Mouse (Mus musculus) limb, embryonic 12.5 days (tissue): Measurements from ENCODE around the gene Dmbt1. TPM values are rescaled to one million over a fixed set of nuclear protein-coding genes. Genes with fewer than 3 reads are reported as not detected.

ENCODE experiments used
- ATAC-seq: fragments of 200-750 bp; cut with Nextera tagmentation; 2 replicates; pipeline ENCODE4 v1.8.0; 2017; ENCODE audit warnings: low read depth, moderate TSS enrichment; ENCODE audit not compliant: insufficient number of reproducible peaks, insufficient read depth, low FRiP score, low TSS enrichment
- H3K27ac ChIP-seq: fragments of 300-500 bp; sonication (generic); 2 replicates; pipeline ENCODE4 v1.5.1; 2016; ENCODE audit warnings: mild to moderate bottlenecking, moderate library complexity
- H3K27me3 ChIP-seq: fragments of 300-500 bp; sonication (generic); 2 replicates; pipeline ENCODE4 v1.6.1; 2016; ENCODE audit warnings: mild to moderate bottlenecking, moderate library complexity
- H3K36me3 ChIP-seq: fragments of 300-500 bp; sonication (generic); 2 replicates; pipeline ENCODE4 v1.6.1; 2016; ENCODE audit warnings: mild to moderate bottlenecking, moderate library complexity
- H3K4me1 ChIP-seq: fragments of 300-500 bp; sonication (generic); replicated peaks from 2 replicates; pipeline ENCODE4 v1.6.1; 2016
- H3K4me2 ChIP-seq: fragments of 300-500 bp; sonication (generic); 2 replicates; pipeline ENCODE4 v1.6.1; 2016; ENCODE audit warnings: mild to moderate bottlenecking, moderate library complexity
- H3K4me3 ChIP-seq: fragments of 300-500 bp; sonication (generic); replicated peaks from 2 replicates; pipeline ENCODE4 v1.5.1; 2016; ENCODE audit warnings: mild to moderate bottlenecking
- H3K9ac ChIP-seq: fragments of 300-500 bp; sonication (generic); replicated peaks from 2 replicates; pipeline ENCODE4 v1.6.1; 2016; ENCODE audit warnings: mild to moderate bottlenecking, moderate library complexity
- H3K9me3 ChIP-seq: fragments of 300-500 bp; sonication (generic); 2 replicates; pipeline ENCODE4 v1.6.1; 2016; ENCODE audit warnings: mild to moderate bottlenecking, moderate library complexity
- WGBS: fragments of 180-500 bp; shearing (Covaris S2); methylation state at CpG from one replicate; pipeline ENCODE4 v1.1.7; 2016; 5-methylcytosine and 5-hydroxymethylcytosine counted together
- polyA plus RNA-seq: library from polyadenylated mRNA; unstranded; fragments of >200 nt; fragmentation: Nextera tagmentation; extraction: Ambion mirVana; gene quantifications from 2 replicates; pipeline ENCODE4 v1.2.1, GENCODE M21; 2016

Gene Dmbt1
- polyA plus RNA-seq, result 0.20 TPM in 1 of 2 replicates, not detected in the other

DNA sequence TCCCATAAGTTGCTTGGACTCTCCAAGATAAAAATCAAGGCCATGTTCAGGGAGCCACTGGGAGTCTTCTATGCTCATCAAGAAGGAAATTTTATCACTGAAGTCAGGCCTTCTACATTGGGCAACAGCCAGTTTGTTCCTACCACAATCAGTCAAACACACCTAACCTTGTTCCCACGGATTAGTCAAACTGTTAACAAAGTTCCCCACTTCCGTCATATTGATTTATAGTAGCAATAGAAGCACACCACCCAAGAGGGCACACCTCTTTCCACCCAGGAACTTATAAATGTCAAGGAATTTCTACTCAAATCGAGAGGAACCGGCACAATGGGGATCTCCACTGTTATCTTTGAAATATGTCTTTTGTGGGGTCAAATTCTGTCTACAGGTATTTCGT, at the start of gene Dmbt1:
Gene Dmbt1 (plus strand): TSS at position 299 of the 400 bp plus-strand sequence.
- 79% methylated on average over 5 of the region's 5 CpGs for WGBS
- H3K36me3 ChIP-seq, result no peaks in the 10 kb centered on the region
- no peak within 1 kb of the TSS for H3K4me3 ChIP-seq
- H3K9me3 ChIP-seq, result no peaks in the 10 kb centered on the region
- H3K4me2 ChIP-seq, result no peak within 1 kb of the TSS
- no peak within 1 kb of the TSS for H3K27ac ChIP-seq
- no peak within 1 kb of the TSS for H3K9ac ChIP-seq
- ATAC-seq, result no peak
- H3K27me3 ChIP-seq, result no peaks in the 10 kb centered on the region
- H3K4me1 ChIP-seq, result no peaks in the 10 kb centered on the region

DNA sequence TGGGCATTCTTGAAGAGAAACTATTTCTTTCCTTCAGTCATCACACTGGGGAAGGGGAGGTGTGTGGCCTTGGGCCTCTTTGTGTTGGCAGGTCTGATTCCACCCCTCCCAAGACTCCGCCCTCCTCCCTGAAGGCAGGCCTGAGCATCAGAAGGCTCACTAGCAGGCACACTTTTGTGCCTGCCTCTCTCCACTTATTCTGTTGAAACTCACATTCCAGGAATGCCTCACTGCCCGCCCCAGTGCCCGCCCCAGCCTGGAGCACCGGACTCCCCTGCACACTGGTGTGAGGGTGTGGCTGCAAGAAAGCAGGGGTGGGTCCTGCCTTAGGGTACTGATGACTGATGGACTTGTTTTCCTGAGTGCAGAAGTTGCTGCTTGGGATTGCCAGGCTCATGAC, 49.5 kb upstream of the Dmbt1 start:
- H3K4me3 ChIP-seq, result no peak overlapping the region
- ATAC-seq, result peak; percentile 68
- peak overlapping the region; percentile 70 for H3K27ac ChIP-seq
- no peaks in the 10 kb centered on the region for H3K36me3 ChIP-seq
- H3K9ac ChIP-seq, result no peak overlapping the region
- no peaks in the 10 kb centered on the region for H3K9me3 ChIP-seq
- H3K27me3 ChIP-seq, result no peaks in the 10 kb centered on the region
- WGBS, result 33% methylated on average over 4 of the region's 4 CpGs
- H3K4me2 ChIP-seq, result no peak overlapping the region
- H3K4me1 ChIP-seq, result peaks cover 23% of the 10 kb centered on the region

DNA sequence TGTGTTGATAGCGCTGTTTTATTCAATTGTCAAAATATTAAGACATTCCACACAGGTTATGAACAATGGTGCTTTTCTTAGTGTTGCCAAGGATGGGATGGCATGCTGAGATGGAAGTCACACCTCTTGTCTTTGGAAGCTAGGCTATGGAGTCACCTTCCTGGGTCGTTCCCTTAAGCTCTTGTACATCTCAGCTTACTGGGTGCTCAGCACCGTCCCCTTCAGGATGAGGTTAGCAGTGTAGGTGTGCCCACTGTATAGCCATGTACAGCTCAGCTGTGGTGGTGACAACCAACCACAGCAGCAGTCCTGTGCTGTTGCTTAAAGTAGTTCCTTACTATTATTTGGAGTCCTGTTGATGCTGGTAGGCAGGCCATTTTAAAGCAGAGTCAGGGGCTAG, 49.0 kb upstream of the Dmbt1 start:
- 75% methylated on average over 3 of the region's 3 CpGs for WGBS

DNA sequence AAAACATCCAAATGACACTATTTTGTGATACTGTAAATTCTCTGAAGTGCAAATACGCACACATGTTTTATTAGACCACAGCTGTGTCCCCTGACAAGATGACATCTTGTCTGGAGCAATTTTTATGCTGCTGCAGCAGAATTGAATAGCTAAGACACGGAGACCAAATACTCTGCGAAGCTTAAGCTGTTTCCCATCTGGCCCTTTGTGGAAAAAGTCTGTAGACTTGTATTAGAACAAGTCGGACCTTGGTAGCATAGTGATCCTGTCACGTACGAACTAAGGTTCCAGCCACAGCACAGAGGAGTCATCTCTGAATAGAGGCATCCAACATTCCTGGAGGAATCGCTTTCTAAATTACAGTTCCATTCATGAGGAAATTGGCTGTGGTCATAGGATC, 47.6 kb upstream of the Dmbt1 start:
- Histone ChIP-seq H3K27ac (no peak overlapping the region), H3K27me3 (no peaks in the 10 kb centered on the region), H3K4me2 (no peak overlapping the region), H3K36me3 (no peaks in the 10 kb centered on the region), H3K9me3 (no peaks in the 10 kb centered on the region), H3K9ac (no peak overlapping the region), H3K4me3 (no peak overlapping the region), H3K4me1 (peaks cover 26% of the 10 kb centered on the region)
- WGBS, result 69% methylated on average over 7 of the region's 7 CpGs
- ATAC-seq, result no peak

More for the DNA sequence above, 49.0 kb upstream of the Dmbt1 start:
- H3K9me3 ChIP-seq, result no peaks in the 10 kb centered on the region
- H3K4me2 ChIP-seq, result no peak overlapping the region
- no peak overlapping the region for H3K4me3 ChIP-seq
- no peaks in the 10 kb centered on the region for H3K27me3 ChIP-seq
- ATAC-seq, result no peak
- 0 out of 2 replicates have a peak overlapping the region, but pooled peaks have one; percentile 70 for H3K27ac ChIP-seq
- no peaks in the 10 kb centered on the region for H3K36me3 ChIP-seq
- no peak overlapping the region for H3K9ac ChIP-seq
- H3K4me1 ChIP-seq, result peaks cover 21% of the 10 kb centered on the region

DNA sequence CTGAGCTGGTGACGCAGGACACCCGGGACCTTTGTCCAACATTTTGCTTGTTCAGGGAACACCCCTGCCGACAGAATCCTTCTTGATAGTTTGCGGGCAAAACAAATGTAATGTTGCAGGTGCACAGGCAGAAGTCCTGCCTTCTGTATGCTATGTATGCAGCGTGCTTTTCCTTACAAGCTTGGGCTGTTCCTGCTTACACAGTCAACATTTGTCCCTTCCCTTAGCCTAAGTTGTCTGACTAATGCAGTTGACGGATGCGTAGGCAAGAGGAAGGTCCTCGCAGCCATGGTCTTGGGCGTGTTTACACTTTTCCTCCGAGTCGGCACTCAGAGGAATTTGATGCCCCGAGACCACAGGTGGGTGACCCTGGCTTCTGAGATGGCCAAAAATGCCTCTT, 46.7 kb upstream of the Dmbt1 start:
- H3K4me1 ChIP-seq, result peaks cover 26% of the 10 kb centered on the region
- H3K4me3 ChIP-seq, result no peak overlapping the region
- 91% methylated on average over 12 of the region's 12 CpGs for WGBS
- no peak overlapping the region for H3K9ac ChIP-seq
- H3K36me3 ChIP-seq, result no peaks in the 10 kb centered on the region
- H3K27ac ChIP-seq, result 0 out of 2 replicates have a peak overlapping the region, but pooled peaks have one; percentile 5
- no peak overlapping the region for H3K4me2 ChIP-seq
- no peaks in the 10 kb centered on the region for H3K27me3 ChIP-seq
- no peaks in the 10 kb centered on the region for H3K9me3 ChIP-seq
- no peak for ATAC-seq

DNA sequence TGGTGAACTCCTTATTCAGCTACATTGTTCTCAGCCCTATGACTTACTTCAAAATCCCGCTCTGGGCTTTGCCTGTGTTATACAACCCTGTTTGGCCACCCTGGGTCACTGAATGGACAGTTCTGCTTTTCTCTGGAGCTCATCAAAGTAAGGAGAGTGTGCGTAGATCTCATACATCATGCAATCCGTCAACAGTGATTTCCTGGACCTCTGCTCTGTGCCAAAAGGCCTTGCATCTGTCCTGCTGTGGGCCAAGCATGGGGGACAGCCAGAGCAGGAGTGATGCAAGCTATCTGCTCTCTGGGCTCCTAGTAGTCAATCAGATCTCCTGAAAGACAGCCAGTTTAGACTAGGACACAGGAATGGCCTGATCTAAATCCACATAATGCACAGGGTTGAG, 46.1 kb upstream of the Dmbt1 start:
- Histone ChIP-seq H3K36me3 (no peaks in the 10 kb centered on the region), H3K27me3 (no peaks in the 10 kb centered on the region), H3K27ac (no peak overlapping the region), H3K9me3 (no peaks in the 10 kb centered on the region), H3K4me2 (no peak overlapping the region), H3K4me3 (no peak overlapping the region), H3K9ac (no peak overlapping the region), H3K4me1 (peaks cover 26% of the 10 kb centered on the region)
- no peak for ATAC-seq
- 84% methylated on average over 3 of the region's 3 CpGs for WGBS

DNA sequence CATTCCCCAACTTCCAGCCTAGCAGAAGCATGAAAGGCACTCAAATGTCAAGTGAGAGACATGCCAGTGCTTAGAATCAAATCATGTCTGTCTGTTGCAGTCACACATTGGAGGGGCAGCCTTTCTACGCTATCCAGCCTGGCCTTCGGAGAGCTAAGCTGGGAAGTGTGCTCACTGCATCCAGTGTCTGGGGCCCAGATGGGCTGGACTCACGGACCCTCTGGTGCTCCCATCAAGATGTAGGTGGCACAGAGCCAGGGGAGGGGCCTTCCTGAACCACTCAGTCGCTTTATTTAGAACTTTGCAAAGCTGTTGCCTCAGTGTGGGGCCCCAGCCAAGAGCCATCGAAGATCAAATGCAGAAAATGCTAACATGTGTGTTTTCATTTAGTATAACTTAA, 43.7 kb upstream of the Dmbt1 start:
- Histone ChIP-seq H3K27me3 (no peaks in the 10 kb centered on the region), H3K9ac (no peak overlapping the region), H3K4me1 (peaks cover 22% of the 10 kb centered on the region), H3K9me3 (no peaks in the 10 kb centered on the region), H3K4me3 (no peak overlapping the region), H3K36me3 (no peaks in the 10 kb centered on the region), H3K27ac (peak overlapping the region; percentile 45; the same call in 1 of the 2 replicates), H3K4me2 (no peak overlapping the region)
- 57% methylated on average over 5 of the region's 5 CpGs for WGBS
- ATAC-seq, result no peak

DNA sequence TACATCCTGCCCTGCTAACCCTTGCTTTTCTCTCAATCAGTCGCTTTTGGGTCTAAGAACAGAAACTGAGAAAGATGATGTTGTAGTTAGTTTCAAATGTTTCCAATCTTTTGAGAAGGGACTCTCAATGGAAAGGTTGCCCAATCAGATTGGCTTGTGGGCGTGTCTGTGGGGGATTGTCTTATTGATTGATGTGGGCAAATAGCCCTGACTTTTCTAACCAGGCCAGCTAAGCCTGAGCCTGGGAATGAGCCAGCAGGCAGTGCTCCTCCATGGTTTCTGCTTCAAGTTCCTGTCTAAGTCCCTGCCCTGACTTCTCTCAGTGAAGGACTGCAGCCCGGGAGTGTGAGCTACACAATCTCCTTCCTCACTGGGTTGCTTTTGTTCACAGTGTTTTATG, 42.5 kb upstream of the Dmbt1 start:
- ATAC-seq, result no peak
- 60% methylated on average over 3 of the region's 3 CpGs for WGBS

DNA sequence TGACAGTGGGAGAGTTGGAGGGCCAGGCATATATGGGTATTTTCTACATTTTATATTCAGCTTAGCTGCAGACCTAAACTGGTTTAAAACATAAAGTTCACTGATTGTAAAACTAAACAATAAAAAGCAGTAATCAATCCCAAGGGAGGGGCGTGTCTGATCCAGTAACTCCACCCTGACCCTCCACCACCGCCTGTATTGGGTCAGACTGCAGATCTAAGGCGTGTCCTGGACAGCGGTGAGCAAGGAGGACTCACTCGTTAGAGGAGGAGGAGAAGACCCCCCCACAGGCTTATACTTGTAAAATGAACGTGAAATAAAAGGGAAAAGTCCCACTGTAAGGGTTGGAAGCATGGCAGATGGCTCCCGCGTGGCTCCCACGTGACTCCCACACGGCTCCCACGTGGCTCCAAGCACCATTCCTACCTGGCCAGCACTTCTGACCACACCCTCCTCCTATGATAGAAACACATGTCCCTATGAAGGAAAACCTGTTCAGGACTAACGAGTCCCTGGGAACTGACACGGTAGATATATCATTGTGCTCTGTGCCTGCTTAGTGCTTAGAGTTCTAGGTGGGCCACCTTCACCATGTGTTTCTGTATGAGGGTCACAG, 40.6 kb upstream of the Dmbt1 start:
- H3K27ac ChIP-seq, result no peak overlapping the region
- peaks cover 22% of the 10 kb centered on the region for H3K4me1 ChIP-seq
- no peak; the same call in 1 of the 2 replicates for ATAC-seq
- no peak overlapping the region for H3K4me2 ChIP-seq
- no peak overlapping the region for H3K9ac ChIP-seq
- H3K36me3 ChIP-seq, result no peaks in the 10 kb centered on the region
- H3K4me3 ChIP-seq, result no peak overlapping the region
- 71% methylated on average over 13 of the region's 13 CpGs for WGBS
- no peaks in the 10 kb centered on the region for H3K27me3 ChIP-seq
- H3K9me3 ChIP-seq, result no peaks in the 10 kb centered on the region

More for the DNA sequence above, 42.5 kb upstream of the Dmbt1 start:
- no peak overlapping the region for H3K4me2 ChIP-seq
- H3K36me3 ChIP-seq, result no peaks in the 10 kb centered on the region
- H3K27me3 ChIP-seq, result no peaks in the 10 kb centered on the region
- peaks cover 22% of the 10 kb centered on the region for H3K4me1 ChIP-seq
- H3K9me3 ChIP-seq, result no peaks in the 10 kb centered on the region
- no peak overlapping the region for H3K27ac ChIP-seq
- H3K4me3 ChIP-seq, result no peak overlapping the region
- H3K9ac ChIP-seq, result no peak overlapping the region

DNA sequence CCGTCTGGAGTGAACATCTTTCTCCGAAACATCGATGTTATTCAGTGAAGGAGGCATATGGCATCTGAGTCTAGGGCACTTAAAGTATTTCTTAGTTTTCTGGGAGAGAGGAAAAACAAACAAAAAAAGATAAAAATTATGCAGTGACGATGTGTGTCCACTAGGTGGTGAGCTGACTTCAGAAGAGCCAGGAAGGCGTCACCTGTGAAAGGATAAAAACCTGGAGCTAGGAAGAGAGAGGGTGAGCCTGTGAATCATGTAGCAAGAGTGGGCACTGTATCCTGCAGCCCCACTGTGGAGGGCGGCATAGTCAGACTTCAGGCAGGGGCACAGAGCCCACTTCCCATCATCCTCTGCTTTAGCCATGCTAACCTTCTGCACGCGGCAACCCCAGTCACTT, 37.9 kb upstream of the Dmbt1 start:
- 50% methylated on average over 8 of the region's 8 CpGs for WGBS
- no peak for ATAC-seq
- no peak overlapping the region for H3K27ac ChIP-seq
- H3K9ac ChIP-seq, result no peak overlapping the region
- no peaks in the 10 kb centered on the region for H3K36me3 ChIP-seq
- peaks cover 11% of the 10 kb centered on the region for H3K4me1 ChIP-seq
- no peak overlapping the region for H3K4me2 ChIP-seq
- H3K27me3 ChIP-seq, result no peaks in the 10 kb centered on the region; the same call in 1 of the 2 replicates
- no peaks in the 10 kb centered on the region for H3K9me3 ChIP-seq
- H3K4me3 ChIP-seq, result no peak overlapping the region

DNA sequence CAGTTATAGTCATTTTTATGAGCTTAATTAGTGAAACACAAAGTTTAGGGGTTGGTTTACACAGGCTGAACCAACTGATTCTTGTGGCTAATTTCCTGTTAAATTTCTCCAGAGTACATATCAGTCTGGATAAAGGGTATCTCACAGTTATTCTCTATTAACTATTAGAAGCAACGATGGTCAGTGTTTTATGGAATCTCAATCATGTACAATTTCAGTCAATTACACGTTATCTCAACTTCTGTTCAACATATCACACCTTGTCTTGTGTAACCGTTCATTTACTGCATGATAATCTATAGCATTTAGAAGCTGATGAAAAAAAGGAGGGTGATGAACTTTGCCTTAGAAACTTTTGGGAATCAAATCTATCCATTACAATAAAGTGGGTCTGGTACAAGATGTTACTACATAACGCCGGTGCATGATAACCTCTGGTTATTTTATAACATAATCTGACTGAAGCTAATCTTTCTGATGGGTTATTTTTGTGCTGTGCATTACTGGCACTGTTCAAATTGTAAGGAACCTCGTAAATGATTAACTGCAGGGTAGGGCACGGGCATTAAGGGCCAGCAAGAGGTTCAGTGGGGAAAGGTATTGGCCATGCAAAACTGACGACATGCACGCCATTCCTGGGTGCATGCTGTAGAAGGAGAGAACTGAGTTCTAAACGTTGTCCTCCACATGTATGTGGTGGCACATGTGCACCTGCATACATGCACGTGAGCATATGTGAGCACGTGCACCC, 29.7 kb upstream of the Dmbt1 start:
- Histone ChIP-seq H3K27me3 (no peaks in the 10 kb centered on the region; the same call in 1 of the 2 replicates), H3K27ac (no peak overlapping the region), H3K9me3 (peaks cover 14% of the 10 kb centered on the region), H3K36me3 (no peaks in the 10 kb centered on the region), H3K4me2 (no peak overlapping the region), H3K9ac (no peak overlapping the region), H3K4me1 (no peaks in the 10 kb centered on the region), H3K4me3 (no peak overlapping the region)
- ATAC-seq, result no peak
- 82% methylated on average over 12 of the region's 12 CpGs for WGBS
